In the genomic region with DNA sequence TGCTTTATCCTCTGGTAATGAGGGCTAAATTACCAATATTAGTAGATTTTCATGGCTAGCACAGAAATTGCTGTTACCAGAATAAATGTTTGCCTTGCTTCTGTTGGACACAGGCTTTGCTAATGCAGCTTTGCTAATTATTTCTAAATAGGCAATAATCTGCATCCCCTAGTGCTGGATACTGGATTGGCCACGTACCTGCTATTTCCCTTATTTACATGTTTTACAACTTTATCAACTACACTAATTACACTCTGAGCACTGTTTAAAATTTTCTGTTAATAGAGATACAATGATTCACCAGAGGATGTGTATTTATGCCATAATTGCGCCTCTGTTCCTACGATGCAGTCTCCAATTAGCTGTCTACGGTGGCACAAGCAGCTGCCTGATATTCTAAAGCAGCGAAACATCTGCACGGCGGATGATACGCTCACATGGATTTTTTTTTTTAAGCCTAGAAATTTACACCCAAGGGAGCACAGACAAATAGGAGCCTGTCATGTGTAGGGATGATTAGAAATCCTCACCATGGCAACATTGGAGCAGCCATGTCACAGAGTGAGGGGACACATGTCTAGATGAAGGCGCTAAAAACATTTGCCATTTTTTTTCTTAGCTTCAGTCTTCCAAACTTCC, we compare ENCODE assay signal across 16 mouse cellular contexts.
A peak's percentile ranks its signal among the peaks of the same experiment; 100 is the strongest.
DNase-seq lines count a peak whose midpoint lies in the region; ATAC-seq lines count a peak whose summit lies in the region.
"Had no signal": no experiment of that assay in that cellular context is flagged by ENCODE, and none has a peak within 500 bp of the region (broad histone marks: within the 10 kb centered on the region; RNA-seq: fewer than 3 reads in every experiment).

No protein-coding gene starts in this region.

- 43% methylated on average over 9 of the region's 9 CpGs for WGBS in forebrain, embryonic 11.5 days
- WGBS in hindbrain, embryonic 15.5 days, result 19% methylated on average over 9 of the region's 9 CpGs
- WGBS in neural tube, embryonic 12.5 days, result 25% methylated on average over 9 of the region's 9 CpGs

- peak overlapping the region; percentile 54 for H3K27ac ChIP-seq in forebrain, embryonic 11.5 days (ENCODE audit: low read depth, low read length)
- peak overlapping the region; percentile 77 for H3K27ac ChIP-seq in hindbrain, embryonic 15.5 days (replicated peaks)
- peak overlapping the region; percentile 61; the same call in 1 of the 2 replicates for H3K27ac ChIP-seq in neural tube, embryonic 12.5 days
- H3K27ac ChIP-seq: heart, embryonic 15.5 days; limb, embryonic 12.5 days; lung, embryonic 15.5 days; stomach, embryonic 15.5 days had no signal

- peaks cover 5% of the 10 kb centered on the region for H3K4me1 ChIP-seq in forebrain, embryonic 11.5 days (replicated peaks; ENCODE audit: control insufficient read depth, insufficient read depth, low read length)
- peaks cover 18% of the 10 kb centered on the region for H3K4me1 ChIP-seq in hindbrain, embryonic 15.5 days (replicated peaks)
- H3K4me1 ChIP-seq in neural tube, embryonic 12.5 days, result peaks cover 14% of the 10 kb centered on the region
- H3K4me1 ChIP-seq: heart, embryonic 15.5 days; lung, embryonic 15.5 days; stomach, embryonic 15.5 days had no signal

- peak overlapping the region; percentile 15; the same call in 1 of the 2 replicates for H3K4me2 ChIP-seq in forebrain, embryonic 11.5 days (ENCODE audit: low read depth, low read length, severe bottlenecking)
- H3K4me2 ChIP-seq in hindbrain, embryonic 15.5 days, result peak overlapping the region; percentile 56
- H3K4me2 ChIP-seq in neural tube, embryonic 12.5 days (replicated peaks), result peak overlapping the region; percentile 53
- H3K4me2 ChIP-seq: heart, embryonic 15.5 days; lung, embryonic 15.5 days; stomach, embryonic 15.5 days had no signal

- no peaks in the 10 kb centered on the region for H3K36me3 ChIP-seq in forebrain, embryonic 11.5 days (ENCODE audit: control insufficient read depth, insufficient read depth, low read length)
- no peaks in the 10 kb centered on the region for H3K36me3 ChIP-seq in hindbrain, embryonic 15.5 days
- H3K36me3 ChIP-seq in neural tube, embryonic 12.5 days, result no peaks in the 10 kb centered on the region
- H3K36me3 ChIP-seq: heart, embryonic 15.5 days; limb, embryonic 12.5 days; lung, embryonic 15.5 days; stomach, embryonic 15.5 days had no signal

- no peaks in the 10 kb centered on the region for H3K9me3 ChIP-seq in forebrain, embryonic 11.5 days (ENCODE audit: control insufficient read depth, low read length)
- no peaks in the 10 kb centered on the region for H3K9me3 ChIP-seq in hindbrain, embryonic 15.5 days
- no peaks in the 10 kb centered on the region for H3K9me3 ChIP-seq in neural tube, embryonic 12.5 days
- H3K9me3 ChIP-seq: heart, embryonic 15.5 days; limb, embryonic 12.5 days; lung, embryonic 15.5 days; stomach, embryonic 15.5 days had no signal

- ATAC-seq in forebrain, embryonic 11.5 days (replicated peaks; ENCODE audit: low FRiP score), result peak; percentile 76
- peak; percentile 85 for ATAC-seq in hindbrain, embryonic 15.5 days (ENCODE audit: low FRiP score, low read depth)
- ATAC-seq in neural tube, embryonic 12.5 days (ENCODE audit: low FRiP score, low read depth), result peak; percentile 73
- ATAC-seq: intestine, postnatal 0 days; Patski had no signal

- peak; percentile 52 for DNase-seq in brain, embryonic 18.5 days (ENCODE audit: low read depth, low spot score)
- no peak for DNase-seq in forebrain, embryonic 11.5 days (ENCODE audit: low spot score)
- DNase-seq in lung, postnatal 25 days (ENCODE audit: low spot score), result no peak
- DNase-seq in thymus, postnatal 4 days, result no peak
- no peak for DNase-seq in lung, postnatal 36 days
- DNase-seq: adrenal gland, adult 2 months; gastrocnemius, postnatal 14 days had no signal

- H3K4me3 ChIP-seq in forebrain, embryonic 11.5 days (ENCODE audit: low read depth, low read length), result no peak overlapping the region
- peak overlapping the region; percentile 21 for H3K4me3 ChIP-seq in hindbrain, embryonic 15.5 days
- no peak overlapping the region for H3K4me3 ChIP-seq in neural tube, embryonic 12.5 days
- H3K4me3 ChIP-seq: heart, embryonic 15.5 days; limb, embryonic 12.5 days; lung, embryonic 15.5 days; stomach, embryonic 15.5 days had no signal

- H3K9ac ChIP-seq in forebrain, embryonic 11.5 days (ENCODE audit: low read length), result no peak overlapping the region
- H3K9ac ChIP-seq in hindbrain, embryonic 15.5 days, result peak overlapping the region; percentile 36; the same call in 1 of the 2 replicates
- H3K9ac ChIP-seq in neural tube, embryonic 12.5 days, result no peak overlapping the region
- H3K9ac ChIP-seq: heart, embryonic 15.5 days; limb, embryonic 12.5 days; lung, embryonic 15.5 days; stomach, embryonic 15.5 days had no signal

- H3K27me3 ChIP-seq in forebrain, embryonic 11.5 days (ENCODE audit: control insufficient read depth, insufficient read depth, low read length), result no peaks in the 10 kb centered on the region
- no peaks in the 10 kb centered on the region for H3K27me3 ChIP-seq in hindbrain, embryonic 15.5 days
- no peaks in the 10 kb centered on the region for H3K27me3 ChIP-seq in neural tube, embryonic 12.5 days (replicated peaks)
- H3K27me3 ChIP-seq: CH12.LX; heart, embryonic 15.5 days; limb, embryonic 12.5 days; lung, embryonic 15.5 days; stomach, embryonic 15.5 days had no signal
